In genomic region chr7:16982859-16983568, GRCm38 (mm10) we compare ENCODE assay signal across 8 mouse cellular contexts. TPM values are rescaled to one million over a fixed set of nuclear protein-coding genes. Genes with fewer than 3 reads are reported as not detected.
DNase-seq lines count a peak whose midpoint lies in the region; ATAC-seq and TF ChIP-seq lines count a peak whose summit lies in the region.

Gene Gm42372, plus strand, starts transcription at chr7:16983086.

- no peaks in the 10 kb centered on the region for H3K27me3 ChIP-seq in hindbrain, embryonic 10.5 days (ENCODE audit: insufficient read depth, poor library complexity, severe bottlenecking)
- no peaks in the 10 kb centered on the region for H3K27me3 ChIP-seq in midbrain, embryonic 11.5 days (ENCODE audit: control insufficient read depth, insufficient read depth, low read length)
- no peaks in the 10 kb centered on the region for H3K27me3 ChIP-seq in small intestine, adult 2 months (ENCODE audit: control insufficient read depth, insufficient read depth, low read length)

- H3K4me1 ChIP-seq in hindbrain, embryonic 10.5 days (replicated peaks) = peaks cover 49% of the 10 kb centered on the region
- H3K4me1 ChIP-seq in midbrain, embryonic 11.5 days (ENCODE audit: control insufficient read depth, insufficient read depth, low read length) = peaks cover 20% of the 10 kb centered on the region
- H3K4me1 ChIP-seq in small intestine, adult 2 months (ENCODE audit: control insufficient read depth, insufficient read depth, insufficient read length, low read length) = no peaks in the 10 kb centered on the region; the same call in 1 of the 2 replicates

- peak; percentile 86 for ATAC-seq in midbrain, embryonic 11.5 days (ENCODE audit: low FRiP score)

- no peak for TF ChIP-seq CTCF in left cerebral cortex, adult 2 months (IDR thresholded peaks at IDR 0.05)
- TF ChIP-seq CTCF in small intestine, adult 2 months (IDR thresholded peaks at IDR 0.05; ENCODE audit: extremely low read depth, insufficient read length, insufficient replicate concordance, low read depth, low read length) = no peak

- H3K4me3 ChIP-seq in hindbrain, embryonic 10.5 days = peak within 1 kb of the TSS; percentile 53
- H3K4me3 ChIP-seq in left cerebral cortex, adult 2 months = peak within 1 kb of the TSS; percentile 64
- peak within 1 kb of the TSS; percentile 39 for H3K4me3 ChIP-seq in midbrain, embryonic 11.5 days (ENCODE audit: low read depth, low read length)
- H3K4me3 ChIP-seq in small intestine, adult 2 months (ENCODE audit: low read depth, low read length) = peak within 1 kb of the TSS; percentile 21

- intact Hi-C loops in left cerebral cortex, adult 2 months (cut with DNase I) = no loop called here

- peak within 1 kb of the TSS; percentile 65 for H3K4me2 ChIP-seq in midbrain, embryonic 11.5 days

- WGBS in hindbrain, embryonic 10.5 days = 22% methylated on average over 26 of the region's 26 CpGs
- 19% methylated on average over 26 of the region's 26 CpGs for WGBS in midbrain, embryonic 11.5 days
- 37% methylated on average over 26 of the region's 26 CpGs for WGBS in small intestine, adult 2 months

- H3K9ac ChIP-seq in midbrain, embryonic 11.5 days (ENCODE audit: low read length) = peak within 1 kb of the TSS; percentile 55

- H3K27ac ChIP-seq in hindbrain, embryonic 10.5 days = peak within 1 kb of the TSS; percentile 82
- H3K27ac ChIP-seq in left cerebral cortex, adult 2 months = peak within 1 kb of the TSS; percentile 96
- peak within 1 kb of the TSS; percentile 22; the same call in 1 of the 2 replicates for H3K27ac ChIP-seq in midbrain, embryonic 11.5 days (ENCODE audit: low read depth, low read length)
- no peak within 1 kb of the TSS for H3K27ac ChIP-seq in small intestine, adult 2 months (ENCODE audit: insufficient read depth, low read depth, low read length)

- DNase-seq in B cell, adult 2 months = peak; percentile 61 to 66
- DNase-seq in Muller cell, postnatal 12 days (ENCODE audit: inconsistent ontology term) = peak; percentile 68
- DNase-seq in embryo, embryonic 11.5 days (ENCODE audit: low read depth, low spot score) = peak; percentile 75
- peak; percentile 87 for DNase-seq in hindbrain, embryonic 10.5 days (ENCODE audit: low spot score)
- DNase-seq in left cerebral cortex, adult 2 months (ENCODE audit: extremely low spot score in 1 of 2, low spot score in 2 of 2) = peak; percentile 87 to 91
- DNase-seq in midbrain, embryonic 11.5 days (ENCODE audit: low spot score, missing footprints) = peak; percentile 96
- no peak for DNase-seq in urinary bladder, postnatal 25 days (ENCODE audit: low spot score)

- no peak for TF ChIP-seq POLR2A in small intestine, adult 2 months (IDR thresholded peaks at IDR 0.05; ENCODE audit: low read depth, low read length)

- peaks cover 6% of the 10 kb centered on the region; the same call in 1 of the 2 replicates for H3K36me3 ChIP-seq in hindbrain, embryonic 10.5 days
- H3K36me3 ChIP-seq in midbrain, embryonic 11.5 days (ENCODE audit: control insufficient read depth, insufficient read depth, low read length) = no peaks in the 10 kb centered on the region
- H3K36me3 ChIP-seq in small intestine, adult 2 months (ENCODE audit: control insufficient read depth, insufficient read depth, low read length) = no peaks in the 10 kb centered on the region

- no peaks in the 10 kb centered on the region for H3K9me3 ChIP-seq in hindbrain, embryonic 10.5 days
- no peaks in the 10 kb centered on the region for H3K9me3 ChIP-seq in midbrain, embryonic 11.5 days (ENCODE audit: control insufficient read depth, low read length)

RNA-seq across cellular contexts. Expression of gene Gm42372, which starts in this region (rescaled TPM):
- 0.91 and 0.93 TPM in 2 replicates for polyA plus RNA-seq in hindbrain, embryonic 10.5 days (2016; fragmentation: Nextera tagmentation; extraction: Ambion mirVana)
- total RNA-seq in left cerebral cortex, adult 2 months (2021) = 10 to 100 TPM; 62.3 to 67.7 TPM
- 1.6 and 2.5 TPM in 2 replicates for polyA plus RNA-seq in midbrain, embryonic 11.5 days (2014; fragmentation: Nextera tagmentation; extraction: Ambion mirVana)
- polyA plus RNA-seq in small intestine, adult 2 months (2012; rRNA removed) = 0.05 and 0.14 TPM in 2 replicates

Comparison
In these comparisons a context has a peak if more than half of its experiments do, and no peak if none do; other contexts are left out.
1. Peak in DNase-seq, H3K4me3 ChIP-seq and H3K27ac ChIP-seq in hindbrain, embryonic 10.5 days; RNA of the gene not detected or under 1 TPM.